Comparison of ENCODE assay signal across 14 mouse cellular contexts in genomic region chr12:57476876-57477275, GRCm38 (mm10).
DNase-seq lines count a peak whose midpoint lies in the region.
"Had no signal": no experiment of that assay in that cellular context is flagged by ENCODE, and none has a peak within 500 bp of the region (broad histone marks: within the 10 kb centered on the region; RNA-seq: fewer than 3 reads in every experiment).

No protein-coding gene starts in this region.

- DNase-seq in 3T3-L1 (ENCODE audit: low read depth, low spot score) (peak; percentile 36), adipocyte (ENCODE audit: low spot score) (peak; percentile 33)
- peak; percentile 65 for DNase-seq in fibroblast of lung, adult 2 months (ENCODE audit: low read depth)
- no peak for DNase-seq in spleen, adult 12 weeks (ENCODE audit: low spot score)
- DNase-seq in kidney, adult 9 months, result no peak
- DNase-seq: adrenal gland, adult 8-10 months; adrenal gland, postnatal 14 days; adrenal gland, postnatal 36 days; cerebellum, adult 11-12 months; cerebellum, adult 2 months; cerebellum, adult 9-10 months; cerebellum, postnatal 10 days; cerebellum, postnatal 25 days; forebrain, postnatal 0 days had no signal

Comparison
In these comparisons a context has a peak if more than half of its experiments do, and no peak if none do; other contexts are left out.
1. DNase-seq: peak in 3T3-L1 (single experiment), adipocyte (single experiment) and fibroblast of lung, adult 2 months (single experiment); none in spleen, adult 12 weeks (single experiment) and kidney, adult 9 months (single experiment).